Mouse (Mus musculus): ENCODE measurements at regions not wholly inside any gene's neighbourhood (a gene's known extent, or its start where the extent isn't known, plus 50 kb on each side); places are given as distances from the start of the nearest gene placed in this dataset.

DNA sequence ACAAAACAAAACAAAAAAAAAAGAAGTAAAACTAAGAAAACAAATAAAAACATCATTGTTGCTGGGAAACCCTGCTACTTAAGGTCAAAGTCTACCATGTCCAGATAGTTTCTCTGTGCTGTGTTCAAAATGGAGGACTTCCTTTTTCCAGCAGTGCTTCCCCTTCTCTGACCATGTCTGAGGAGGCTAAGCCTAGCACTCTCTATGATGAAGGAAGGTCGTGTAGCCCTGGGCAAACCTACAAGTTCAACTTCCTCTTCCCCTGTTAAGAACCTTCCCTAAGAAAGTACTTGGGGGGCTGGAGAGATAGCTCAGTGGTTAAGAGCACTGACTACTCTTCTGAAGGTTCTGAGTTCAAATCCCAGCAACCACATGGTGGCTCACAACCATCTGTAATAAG lies 57.3 kb upstream of the Glrp1 start:
- no peak for TF ChIP-seq CTCF (IDR thresholded peaks at IDR 0.05; ENCODE audit: borderline replicate concordance, control insufficient read depth, extremely low read depth, insufficient read depth, low read length, poor library complexity)
- no peak for TF ChIP-seq POLR2A (IDR thresholded peaks at IDR 0.05; ENCODE audit: control insufficient read depth, extremely low read depth, insufficient read depth, low read length, poor library complexity)
- no peaks in the 10 kb centered on the region for H3K36me3 ChIP-seq (ENCODE audit: control insufficient read depth, insufficient read depth, low read length)
- no peak overlapping the region for H3K27ac ChIP-seq (ENCODE audit: control insufficient read depth, insufficient read depth, low read length)
- WGBS: 33% methylated on average over 1 of the region's 1 CpGs
- H3K27me3 ChIP-seq (ENCODE audit: control insufficient read depth, insufficient read depth, low read length): no peaks in the 10 kb centered on the region
- no peak for DNase-seq
- no peaks in the 10 kb centered on the region for H3K4me1 ChIP-seq (replicated peaks; ENCODE audit: control insufficient read depth, insufficient read depth, low read length)
- H3K4me3 ChIP-seq (ENCODE audit: control insufficient read depth, insufficient read depth, low read length): no peak overlapping the region

DNA sequence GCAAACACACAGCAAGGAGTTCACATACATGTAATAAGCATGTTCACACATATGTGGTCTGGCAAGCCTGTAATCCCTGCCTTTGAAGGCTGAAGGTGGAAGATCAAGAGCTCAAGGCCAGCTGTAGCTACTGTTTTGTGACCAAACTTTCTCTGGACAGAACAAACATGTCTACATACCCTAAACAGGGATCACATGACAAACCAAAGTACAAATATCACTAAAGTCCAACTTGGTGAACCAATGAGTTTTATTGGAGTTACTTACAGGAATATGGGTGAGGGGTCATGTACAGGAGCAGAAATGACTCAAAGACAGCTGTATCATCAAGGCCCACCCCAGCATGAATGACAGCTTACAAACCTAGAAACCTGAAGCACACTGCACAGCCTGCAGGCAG lies 56.6 kb upstream of the Glrp1 start:
- Histone ChIP-seq H3K4me3 (ENCODE audit: control insufficient read depth, insufficient read depth, low read length) (no peak overlapping the region), H3K36me3 (ENCODE audit: control insufficient read depth, insufficient read depth, low read length) (no peaks in the 10 kb centered on the region), H3K4me1 (replicated peaks; ENCODE audit: control insufficient read depth, insufficient read depth, low read length) (no peaks in the 10 kb centered on the region), H3K27me3 (ENCODE audit: control insufficient read depth, insufficient read depth, low read length) (no peaks in the 10 kb centered on the region), H3K27ac (ENCODE audit: control insufficient read depth, insufficient read depth, low read length) (no peak overlapping the region)
- DNase-seq: no peak
- no peak for TF ChIP-seq POLR2A (IDR thresholded peaks at IDR 0.05; ENCODE audit: control insufficient read depth, extremely low read depth, insufficient read depth, low read length, poor library complexity)
- no peak for TF ChIP-seq CTCF (IDR thresholded peaks at IDR 0.05; ENCODE audit: borderline replicate concordance, control insufficient read depth, extremely low read depth, insufficient read depth, low read length, poor library complexity)

DNA sequence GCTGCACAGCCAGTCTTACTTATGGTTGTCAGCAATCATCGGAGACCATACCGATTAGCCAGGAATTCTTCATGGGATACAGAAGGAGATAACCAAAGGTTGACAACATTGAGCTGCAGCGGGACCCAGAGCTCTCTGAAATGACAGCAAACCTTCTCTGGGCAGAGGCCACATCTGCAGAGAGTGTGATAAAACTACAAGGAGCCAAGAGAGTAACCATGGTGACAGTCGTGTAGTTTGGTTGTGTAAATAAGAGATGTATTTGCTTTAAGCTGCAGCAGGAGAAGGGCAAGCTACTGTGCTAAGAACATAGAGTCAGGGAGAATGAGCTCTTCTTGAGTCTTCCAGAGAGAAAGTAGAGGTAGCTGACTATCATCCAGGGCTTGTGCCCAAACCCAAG lies 55.0 kb upstream of the Glrp1 start:
- no peak for DNase-seq
- Histone ChIP-seq H3K4me1 (replicated peaks; ENCODE audit: control insufficient read depth, insufficient read depth, low read length) (no peaks in the 10 kb centered on the region), H3K27ac (ENCODE audit: control insufficient read depth, insufficient read depth, low read length) (no peak overlapping the region), H3K4me3 (ENCODE audit: control insufficient read depth, insufficient read depth, low read length) (no peak overlapping the region), H3K27me3 (ENCODE audit: control insufficient read depth, insufficient read depth, low read length) (no peaks in the 10 kb centered on the region), H3K36me3 (ENCODE audit: control insufficient read depth, insufficient read depth, low read length) (no peaks in the 10 kb centered on the region)
- 87% methylated on average over 4 of the region's 4 CpGs for WGBS
- no peak for TF ChIP-seq POLR2A (IDR thresholded peaks at IDR 0.05; ENCODE audit: control insufficient read depth, extremely low read depth, insufficient read depth, low read length, poor library complexity)
- no peak for TF ChIP-seq CTCF (IDR thresholded peaks at IDR 0.05; ENCODE audit: borderline replicate concordance, control insufficient read depth, extremely low read depth, insufficient read depth, low read length, poor library complexity)

DNA sequence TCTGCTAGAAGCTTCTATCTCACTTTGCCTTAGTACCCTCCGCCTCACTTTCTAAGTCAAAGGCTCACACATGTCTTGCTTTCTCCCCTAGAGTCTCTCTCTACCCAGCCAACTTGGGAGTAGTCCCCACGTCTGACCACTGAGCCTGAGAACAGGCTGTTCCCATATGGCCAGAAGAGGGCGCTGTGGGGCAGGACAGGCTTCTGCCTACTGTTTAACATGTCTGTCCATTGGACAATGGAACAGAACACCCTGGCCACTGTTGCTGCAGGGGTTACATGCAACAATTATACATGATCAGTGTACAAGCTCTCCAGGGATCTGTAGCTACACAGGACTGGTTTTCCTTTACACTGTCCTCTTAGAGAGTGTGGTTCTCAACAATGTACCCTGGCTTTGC lies 52.5 kb upstream of the Glrp1 start:
- no peaks in the 10 kb centered on the region for H3K36me3 ChIP-seq (ENCODE audit: control insufficient read depth, insufficient read depth, low read length)
- DNase-seq: peak; percentile 91
- no peak overlapping the region for H3K4me3 ChIP-seq (ENCODE audit: control insufficient read depth, insufficient read depth, low read length)
- no peak overlapping the region for H3K27ac ChIP-seq (ENCODE audit: control insufficient read depth, insufficient read depth, low read length)
- WGBS: 29% methylated on average over 3 of the region's 3 CpGs
- no peak for TF ChIP-seq POLR2A (IDR thresholded peaks at IDR 0.05; ENCODE audit: control insufficient read depth, extremely low read depth, insufficient read depth, low read length, poor library complexity)
- peak; percentile 85; the same call in 1 of the 2 replicates for TF ChIP-seq CTCF (IDR thresholded peaks at IDR 0.05; ENCODE audit: borderline replicate concordance, control insufficient read depth, extremely low read depth, insufficient read depth, low read length, poor library complexity)
- H3K4me1 ChIP-seq (replicated peaks; ENCODE audit: control insufficient read depth, insufficient read depth, low read length): no peaks in the 10 kb centered on the region
- H3K27me3 ChIP-seq (ENCODE audit: control insufficient read depth, insufficient read depth, low read length): no peaks in the 10 kb centered on the region

DNA sequence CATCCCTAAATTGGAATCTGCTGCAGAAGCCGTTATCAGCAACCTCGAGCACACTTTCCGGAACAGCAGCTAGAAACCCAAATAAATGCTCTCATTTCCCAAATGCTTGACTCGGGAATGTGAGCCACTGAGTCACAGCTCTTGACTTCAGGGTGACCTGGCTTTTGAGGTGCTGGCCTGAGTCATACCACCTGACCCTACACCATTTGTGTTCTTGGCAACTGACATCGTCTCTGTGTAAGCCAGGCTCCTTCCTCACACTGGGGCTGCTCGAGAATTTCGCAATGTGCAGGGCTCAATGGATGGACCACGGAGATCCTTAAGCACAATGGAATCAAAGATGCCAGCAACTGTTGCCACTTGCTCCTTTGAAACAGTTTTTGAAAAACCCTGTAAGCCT lies 50.9 kb upstream of the Glrp1 start:
- TF ChIP-seq POLR2A (IDR thresholded peaks at IDR 0.05; ENCODE audit: control insufficient read depth, extremely low read depth, insufficient read depth, low read length, poor library complexity) (no peak), CTCF (IDR thresholded peaks at IDR 0.05; ENCODE audit: borderline replicate concordance, control insufficient read depth, extremely low read depth, insufficient read depth, low read length, poor library complexity) (no peak)
- Histone ChIP-seq H3K4me1 (replicated peaks; ENCODE audit: control insufficient read depth, insufficient read depth, low read length) (no peaks in the 10 kb centered on the region), H3K27me3 (ENCODE audit: control insufficient read depth, insufficient read depth, low read length) (no peaks in the 10 kb centered on the region), H3K36me3 (ENCODE audit: control insufficient read depth, insufficient read depth, low read length) (no peaks in the 10 kb centered on the region), H3K27ac (ENCODE audit: control insufficient read depth, insufficient read depth, low read length) (no peak overlapping the region), H3K4me3 (ENCODE audit: control insufficient read depth, insufficient read depth, low read length) (no peak overlapping the region)
- no peak for DNase-seq
- 91% methylated on average over 8 of the region's 8 CpGs for WGBS

Measured in thymus, adult 2 months (tissue).